Mouse (Mus musculus) layer of hippocampus, adult 11-12 months (tissue): Measurements from ENCODE around the gene Atg7.

Source experiments
- DNase-seq: peaks from one replicate; pipeline ENCODE4 v3.0.0; 2022; ENCODE audit warnings: low spot score

The Atg7 gene

GRCm38 (mm10) chr6:114818471-114818870, 175.6 kb downstream of the Atg7 start:
- DNase-seq = no peak

- DNase-seq = no peak
Measured at GRCm38 (mm10) chr6:114819971-114820481, 177.1 kb downstream of the Atg7 start.

GRCm38 (mm10) chr6:114821646-114822045, 178.7 kb downstream of the Atg7 start:
- no peak for DNase-seq

- DNase-seq = no peak
Measured at GRCm38 (mm10) chr6:114826889-114827288, 184.0 kb downstream of the Atg7 start.

- DNase-seq = no peak
Measured at GRCm38 (mm10) chr6:114829660-114830438, 187.0 kb downstream of the Atg7 start.

DNA sequence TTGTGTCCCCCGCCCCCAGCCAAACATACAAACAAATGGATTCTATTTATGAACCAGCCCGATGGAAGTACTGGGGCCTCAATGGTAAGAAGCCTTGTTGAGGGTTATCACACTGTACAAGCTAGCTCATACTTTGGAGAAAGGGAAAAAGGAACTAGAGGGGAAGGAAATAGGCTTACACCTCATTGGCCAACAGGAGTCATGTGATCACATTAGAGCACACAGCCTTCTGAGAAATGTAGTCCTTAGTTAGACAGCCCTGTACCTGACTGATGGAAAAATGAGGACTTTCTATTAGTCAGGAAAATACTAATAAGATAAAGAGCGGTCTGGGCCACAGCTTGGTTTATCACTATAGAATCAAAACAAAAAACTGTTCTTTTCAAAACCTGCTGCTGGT, 188.9 kb downstream of the Atg7 start:
- no peak for DNase-seq

- DNase-seq = no peak
Measured at GRCm38 (mm10) chr6:114833058-114833685, 190.3 kb downstream of the Atg7 start.

GRCm38 (mm10) chr6:114833791-114834346, 191.0 kb downstream of the Atg7 start:
- no peak for DNase-seq

DNA sequence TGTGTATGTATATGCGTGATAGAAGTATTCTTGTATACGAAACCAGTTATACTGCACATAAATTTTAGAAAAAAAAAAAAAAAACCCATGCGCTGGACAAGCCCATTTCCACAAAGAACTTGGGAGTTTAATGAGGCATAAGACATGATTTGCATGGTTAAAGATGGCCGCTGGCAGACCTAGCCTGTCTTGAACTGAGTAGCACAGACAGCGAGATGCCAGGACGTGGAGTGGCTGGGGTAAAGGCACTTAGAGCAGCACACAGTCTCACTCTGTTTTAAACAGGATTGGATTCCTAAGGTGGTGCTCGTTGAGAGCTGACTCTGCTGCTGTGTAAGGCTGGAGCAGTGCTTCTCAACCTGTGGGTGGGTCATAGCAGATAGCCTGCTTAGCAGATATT, 192.4 kb downstream of the Atg7 start:
- DNase-seq = no peak

DNA sequence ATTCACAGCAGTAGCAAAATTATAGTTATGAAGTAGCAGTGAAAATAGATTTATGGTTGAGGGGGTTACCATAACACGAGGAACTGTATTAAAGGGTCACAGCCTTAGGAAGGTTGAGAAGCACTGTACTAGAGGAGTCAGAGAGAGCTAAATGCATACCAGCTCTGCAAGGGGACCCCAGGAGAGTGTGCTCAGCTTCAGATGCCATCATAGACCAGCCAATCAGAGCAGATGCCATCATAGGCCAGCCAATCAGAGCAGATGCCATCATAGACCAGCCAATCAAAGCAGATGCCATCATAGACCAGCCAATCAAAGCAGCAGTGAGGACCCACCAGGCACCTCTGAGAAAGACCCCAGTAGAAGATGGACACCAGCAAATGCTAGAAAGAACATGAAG, 192.9 kb downstream of the Atg7 start:
- no peak for DNase-seq

DNA sequence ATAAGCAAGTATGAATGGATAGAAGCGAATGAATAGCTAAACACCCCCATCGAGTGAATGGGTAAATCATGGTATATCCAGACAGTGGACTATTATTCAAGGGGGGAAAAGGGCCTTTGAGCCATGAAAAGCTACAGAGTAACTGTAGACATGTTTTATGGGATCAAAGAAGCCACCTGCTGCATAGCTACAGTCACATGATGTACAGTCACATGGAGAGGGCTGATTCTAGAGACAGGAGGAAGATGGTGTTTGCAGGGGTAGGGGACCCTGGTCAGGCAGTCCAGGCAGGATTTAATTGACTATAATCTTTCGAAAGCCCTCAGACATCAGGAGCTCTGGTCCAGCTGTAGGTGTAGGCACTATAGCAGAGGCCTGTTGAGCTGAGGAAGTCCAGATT, 193.5 kb downstream of the Atg7 start:
- no peak for DNase-seq

DNA sequence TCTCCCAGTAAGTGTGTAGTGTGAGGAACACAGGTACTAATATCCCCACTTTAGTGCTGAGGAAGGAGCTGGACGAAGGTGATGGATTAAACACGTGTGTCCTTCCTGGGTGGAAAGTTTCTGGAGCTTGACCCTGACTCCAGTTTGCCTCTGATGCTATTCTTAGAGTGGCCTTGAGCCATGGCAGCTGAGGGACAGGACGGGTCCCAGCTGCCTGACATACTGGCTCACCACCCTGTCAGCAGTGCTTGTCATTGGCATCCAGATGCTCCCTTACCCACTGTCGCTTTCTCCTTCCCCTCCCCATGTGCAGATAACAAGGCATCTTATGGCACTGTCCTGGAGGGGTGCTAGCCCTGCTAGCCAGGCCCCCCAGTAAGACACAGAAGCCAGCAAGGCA, 196.0 kb downstream of the Atg7 start:
- DNase-seq = no peak

GRCm38 (mm10) chr6:114840012-114840411, 197.1 kb downstream of the Atg7 start:
- DNase-seq = no peak

DNA sequence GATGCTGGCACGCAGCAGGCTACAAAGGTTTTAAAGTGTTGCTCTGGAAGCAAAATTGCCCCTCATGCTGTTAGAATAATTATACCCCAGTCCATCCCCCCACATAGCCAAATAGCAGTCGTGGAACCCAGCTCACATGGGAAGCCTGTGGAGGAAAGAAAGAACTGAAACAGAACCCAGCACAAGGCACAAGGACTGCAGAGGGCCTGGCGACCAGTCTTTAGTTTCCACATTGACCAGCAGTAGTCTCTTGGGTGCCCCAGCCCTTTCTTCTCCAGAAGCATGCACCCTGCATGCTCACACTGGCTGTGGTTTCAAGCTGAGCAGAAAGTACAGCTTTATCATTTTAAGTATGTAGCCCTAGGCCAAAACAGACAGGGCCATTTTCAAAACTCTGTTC, 199.2 kb downstream of the Atg7 start:
- DNase-seq = no peak

- DNase-seq = no peak
Measured at GRCm38 (mm10) chr6:114842863-114843262, 200.0 kb downstream of the Atg7 start.

- DNase-seq = no peak
Measured at GRCm38 (mm10) chr6:114846153-114846772, 203.4 kb downstream of the Atg7 start.

GRCm38 (mm10) chr6:114847582-114848174, 204.8 kb downstream of the Atg7 start:
- DNase-seq = no peak

- no peak for DNase-seq
Measured at GRCm38 (mm10) chr6:114848761-114849160, 205.9 kb downstream of the Atg7 start.

GRCm38 (mm10) chr6:114849787-114850186, 206.9 kb downstream of the Atg7 start:
- DNase-seq = no peak

GRCm38 (mm10) chr6:114851688-114852087, 208.8 kb downstream of the Atg7 start:
- DNase-seq = no peak

DNA sequence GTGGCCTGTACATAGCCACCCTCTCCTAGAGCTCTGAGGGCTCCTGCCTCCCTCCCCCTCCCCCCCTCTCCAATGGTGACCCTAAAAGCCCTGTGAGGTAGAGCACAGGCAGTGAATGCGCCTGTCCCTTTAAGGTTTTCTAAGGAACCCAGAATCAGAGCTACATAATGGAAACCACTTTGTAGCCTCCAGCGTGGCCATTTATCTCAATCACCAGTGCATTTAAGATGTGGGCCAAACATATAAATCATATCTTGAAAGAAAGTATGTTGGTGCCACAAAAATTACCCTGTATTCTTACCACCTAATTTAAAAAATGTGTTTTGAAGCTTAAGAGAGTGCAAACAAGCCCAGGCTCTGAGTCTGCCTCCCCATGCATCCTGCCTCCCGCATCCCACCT, 209.8 kb downstream of the Atg7 start:
- no peak for DNase-seq

- DNase-seq = no peak
Measured at GRCm38 (mm10) chr6:114854368-114854767, 211.5 kb downstream of the Atg7 start.
